Mouse (Mus musculus) layer of hippocampus, adult 9-10 months (tissue): ENCODE results near the gene Olfr549.

ENCODE experiments used
- DNase-seq: peaks from one replicate; pipeline ENCODE4 v3.0.0; 2022; ENCODE audit warnings: low spot score

The Olfr549 gene

GRCm38 (mm10) chr7:102549570-102549969 lies at the start of gene Olfr549:
Olfr549 (plus strand) TSS chr7:102549870.
- no peak for DNase-seq

DNA sequence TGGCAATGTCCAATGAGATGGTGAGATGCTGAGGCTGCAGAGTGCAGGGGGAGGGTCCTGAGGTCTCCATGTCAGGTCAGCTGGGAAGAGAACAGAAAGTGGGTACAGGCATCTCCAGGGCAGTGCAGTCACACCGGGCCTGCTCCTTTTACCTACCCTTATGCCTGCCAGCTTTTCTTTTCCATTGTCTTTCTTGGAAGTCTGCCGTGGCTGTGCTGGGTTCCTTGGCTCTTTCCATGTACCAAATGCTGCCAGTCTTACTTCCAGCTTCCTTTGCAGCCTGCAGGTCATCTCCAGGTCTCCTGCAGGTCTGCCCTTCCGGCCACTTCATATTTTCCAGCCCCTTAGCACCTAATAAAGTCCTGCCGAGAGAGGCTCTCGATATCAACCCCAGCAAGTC lies 47.7 kb upstream of the Olfr549 start:
- DNase-seq = no peak

DNA sequence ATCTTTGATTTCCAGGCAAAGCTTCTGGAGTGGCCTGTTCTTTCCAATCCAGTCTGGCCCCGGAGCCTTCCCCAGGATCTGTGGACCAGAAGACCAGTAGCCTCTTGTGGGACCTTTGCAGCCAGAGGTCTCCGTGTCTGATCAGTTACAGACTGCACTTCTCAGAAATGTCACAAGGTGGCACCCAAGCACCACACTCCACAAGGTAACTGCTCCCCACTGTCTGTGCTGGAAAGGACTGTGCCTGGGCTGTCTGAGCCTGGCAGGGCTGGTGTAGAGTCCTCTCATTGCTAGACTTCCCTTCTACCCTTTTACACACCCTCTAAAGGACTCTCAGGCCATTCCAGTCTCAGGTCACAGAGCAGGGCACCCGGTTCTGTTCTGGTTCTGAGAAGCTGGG lies 42.8 kb upstream of the Olfr549 start:
- peak; percentile 81 for DNase-seq

DNA sequence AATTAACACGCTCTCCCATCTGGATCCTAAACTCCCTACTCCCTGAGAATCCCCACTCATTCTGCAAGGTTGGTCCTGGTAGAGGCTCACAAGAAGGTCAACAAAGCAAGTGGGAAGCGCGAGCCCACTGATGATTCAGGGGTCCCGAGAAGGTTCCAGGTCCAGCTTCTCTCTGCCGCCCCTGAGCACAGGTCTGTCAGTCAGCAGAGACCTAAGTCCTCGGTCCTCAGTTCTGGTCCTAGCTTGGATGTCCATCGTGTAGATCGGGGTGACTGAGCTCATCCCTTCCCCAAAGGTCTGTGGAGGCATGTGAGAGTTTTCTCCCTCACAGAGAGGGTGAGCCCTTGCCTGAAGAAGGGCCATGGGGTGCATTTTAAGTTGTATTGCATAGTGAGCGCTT lies 41.6 kb upstream of the Olfr549 start:
- DNase-seq = no peak

GRCm38 (mm10) chr7:102508666-102509065 lies 41.0 kb upstream of the Olfr549 start:
- DNase-seq = no peak

- DNase-seq = no peak
These were observed 39.9 kb upstream of the Olfr549 start for GRCm38 (mm10) chr7:102509726-102510125.

GRCm38 (mm10) chr7:102511927-102512326 lies 37.7 kb upstream of the Olfr549 start:
- DNase-seq = no peak

GRCm38 (mm10) chr7:102512814-102513435 lies 36.7 kb upstream of the Olfr549 start:
- peak; percentile 68 for DNase-seq

DNA sequence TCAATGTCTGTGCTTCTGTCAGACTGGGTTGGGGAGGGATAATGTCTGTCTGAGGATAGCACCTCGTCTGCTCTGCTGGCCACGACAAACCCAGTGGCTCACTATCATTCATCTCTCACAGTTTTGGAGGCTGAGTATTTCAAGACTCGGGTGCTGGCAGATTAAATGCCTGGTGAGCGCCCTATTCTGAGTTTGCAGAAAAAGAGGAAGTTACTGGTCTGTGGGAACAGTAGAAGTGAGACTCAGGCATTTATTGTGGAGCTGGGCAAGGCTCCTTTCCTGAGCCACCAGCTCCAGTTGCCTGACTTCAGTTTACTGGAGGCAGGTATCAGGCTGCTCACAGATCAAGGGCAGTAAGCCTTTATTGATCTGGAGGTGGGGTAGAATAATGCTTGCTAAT lies 35.5 kb upstream of the Olfr549 start:
- no peak for DNase-seq

- no peak for DNase-seq
These were observed 33.2 kb upstream of the Olfr549 start for GRCm38 (mm10) chr7:102516261-102517050.

DNA sequence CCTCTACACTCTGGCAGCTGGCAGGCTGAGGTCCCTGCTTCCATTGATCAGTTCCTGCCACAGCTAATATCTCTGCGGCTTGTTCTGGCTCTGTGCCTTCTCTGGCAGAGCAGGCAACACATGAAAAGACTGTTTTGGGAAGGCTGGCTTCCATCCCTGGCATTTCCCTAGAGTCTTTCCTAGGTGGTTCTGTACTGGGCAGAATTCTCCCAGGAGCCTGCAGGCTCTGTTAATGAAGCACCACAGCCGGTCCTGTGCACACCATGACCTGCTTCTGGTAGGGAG lies 32.7 kb upstream of the Olfr549 start:
- no peak for DNase-seq

- DNase-seq = no peak
These were observed 20.6 kb upstream of the Olfr549 start for GRCm38 (mm10) chr7:102529052-102529451.

- no peak for DNase-seq
These were observed 15.2 kb upstream of the Olfr549 start, which contains the start of gene Olfr547 for GRCm38 (mm10) chr7:102534449-102534848. Olfr547 (plus strand) TSS chr7:102534749.

DNA sequence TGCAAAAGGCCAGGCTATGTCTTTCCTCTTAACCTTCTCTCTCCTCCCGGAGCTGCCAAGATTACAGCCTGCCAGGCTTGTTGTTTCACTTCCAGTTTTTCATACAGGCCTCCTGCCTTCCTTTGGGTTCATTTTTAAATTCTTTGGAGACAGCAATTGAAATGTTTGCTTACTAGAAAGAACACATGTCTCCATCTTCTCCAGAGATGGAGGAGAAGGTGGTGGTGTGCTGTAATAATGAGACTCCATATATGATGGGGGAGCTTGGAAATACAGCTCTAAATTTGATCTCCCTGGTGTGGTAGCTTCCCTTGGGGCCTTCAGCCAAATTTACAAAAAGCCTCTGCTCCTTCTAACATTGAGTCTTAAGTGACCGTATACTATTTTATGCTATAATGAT lies 9.1 kb upstream of the Olfr549 start, which contains the start of gene Olfr548-ps1:
TSS of gene Olfr548-ps1 (plus strand) at position 301 of the 400 bp plus-strand sequence.
- no peak for DNase-seq

GRCm38 (mm10) chr7:102541251-102541650 lies 8.4 kb upstream of the Olfr549 start:
- no peak for DNase-seq

GRCm38 (mm10) chr7:102553279-102553678 lies 3.6 kb downstream of the Olfr549 start:
- no peak for DNase-seq

- DNase-seq = peak; percentile 30
These were observed 15.6 kb downstream of the Olfr549 start, which contains the start of gene Trim21 for GRCm38 (mm10) chr7:102564999-102565997. Trim21 (minus strand) TSS chr7:102565486.

DNA sequence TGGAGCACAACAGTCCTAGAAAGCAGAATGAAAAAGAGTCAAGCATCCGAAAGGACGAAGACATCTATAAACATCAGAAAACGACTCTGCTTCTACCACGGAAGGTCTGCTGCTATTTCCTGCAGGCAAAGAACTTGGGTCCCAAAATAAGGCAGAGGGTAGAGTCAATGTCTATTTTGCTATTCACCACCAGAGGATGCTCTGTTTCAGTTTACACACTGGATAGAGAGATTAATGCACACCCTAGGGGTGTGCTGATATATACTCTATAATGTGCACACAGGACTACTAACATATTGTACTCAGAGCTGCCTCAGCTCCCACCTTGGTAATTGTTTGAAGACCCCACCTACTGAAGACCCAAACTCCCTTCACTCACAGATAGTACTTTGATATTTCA lies 16.5 kb downstream of the Olfr549 start:
- DNase-seq = no peak

DNA sequence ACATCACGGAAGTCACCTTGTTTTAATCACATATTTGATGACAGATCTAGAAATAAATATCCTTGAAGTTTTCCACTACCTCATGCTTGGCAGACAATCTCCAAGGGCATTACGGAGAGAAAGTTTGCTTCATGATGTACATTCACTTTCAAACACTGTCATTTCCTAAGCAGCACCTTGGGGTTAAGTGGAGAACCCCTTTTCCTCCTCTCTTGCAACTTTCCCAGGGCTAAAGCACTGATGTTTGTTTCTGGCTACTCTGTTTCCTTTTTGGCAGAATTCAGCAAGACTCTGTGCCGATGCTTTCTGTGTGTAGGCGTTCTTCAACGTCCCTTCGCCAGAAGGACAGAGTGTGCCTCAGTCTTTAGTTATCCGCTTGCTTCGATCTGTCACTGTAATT lies 21.5 kb downstream of the Olfr549 start, which contains the start of gene Olfr550:
TSS of gene Olfr550 (plus strand) at position 301 of the 400 bp plus-strand sequence.
- DNase-seq = no peak

GRCm38 (mm10) chr7:102573174-102573830 lies 23.6 kb downstream of the Olfr549 start:
- no peak for DNase-seq

- DNase-seq = no peak
These were observed 26.3 kb downstream of the Olfr549 start for GRCm38 (mm10) chr7:102575998-102576397.

GRCm38 (mm10) chr7:102591786-102592185 lies 42.1 kb downstream of the Olfr549 start, which contains the start of gene Olfr551:
Olfr551 (minus strand) TSS chr7:102591886.
- no peak for DNase-seq
